Mouse (Mus musculus) MEL (cell line): ENCODE measurements around the gene Psen2. TPM values are rescaled to one million over a fixed set of nuclear protein-coding genes. Genes with fewer than 3 reads are reported as not detected.
A peak's percentile ranks its signal among the peaks of the same experiment; 100 is the strongest.

Source experiments
- DNase-seq: peaks from one replicate; pipeline ENCODE4 v3.0.0; 2011; ENCODE audit warnings: low read depth, low spot score
- H3K27ac ChIP-seq: 2 replicates; pipeline ENCODE4 v1.5.1; 2012; ENCODE audit warnings: low read depth, mild to moderate bottlenecking, control low read depth, low read length, moderate library complexity; ENCODE audit not compliant: control insufficient read depth
- H3K27me3 ChIP-seq, 2 experiments: fragments of 150-350 bp in 1 of 2; sonication (generic) in 1 of 2; 2 replicates each; pipeline ENCODE4 v1.6.1; 2012; ENCODE audit warnings: low read length in 2 of 2, mild to moderate bottlenecking in 2 of 2, improper control_type of control experiment in 1 of 2, moderate library complexity in 1 of 2; ENCODE audit not compliant: insufficient read depth in 2 of 2, control insufficient read depth in 1 of 2
- H3K36me3 ChIP-seq, 2 experiments: 2 replicates each; pipeline ENCODE4 v1.6.1; 2012 to 2014; ENCODE audit warnings: low read length in 2 of 2, improper control_type of control experiment in 1 of 2, inconsistent platforms in 1 of 2, mild to moderate bottlenecking in 1 of 2; ENCODE audit not compliant: insufficient read depth in 2 of 2, control insufficient read depth in 1 of 2
- H3K4me1 ChIP-seq, 2 experiments: fragments of 150-350 bp in 1 of 2; sonication (generic) in 1 of 2; 2 replicates each; pipeline ENCODE4 v1.6.1; 2012; ENCODE audit warnings: low read length in 2 of 2, improper control_type of control experiment in 1 of 2, mild to moderate bottlenecking in 1 of 2; ENCODE audit not compliant: insufficient read depth in 2 of 2, control insufficient read depth in 1 of 2
- H3K4me3 ChIP-seq, 2 experiments: fragments of 150-350 bp in 1 of 2; sonication (generic) in 1 of 2; 2 replicates each; pipeline ENCODE4 v1.5.1; 2012; ENCODE audit warnings: low read depth in 2 of 2, low read length in 2 of 2, mild to moderate bottlenecking in 2 of 2, moderate library complexity in 2 of 2, control low read depth in 1 of 2, improper control_type of control experiment in 1 of 2; ENCODE audit not compliant: control insufficient read depth in 1 of 2, insufficient read depth in 1 of 2
- H3K79me2 ChIP-seq: 2 replicates; pipeline ENCODE4 v1.6.1; 2012; ENCODE audit warnings: mild to moderate bottlenecking, low read length, moderate library complexity; ENCODE audit not compliant: control insufficient read depth, poor library complexity, insufficient read depth
- H3K9ac ChIP-seq: 2 replicates; pipeline ENCODE4 v1.6.1; 2012; ENCODE audit warnings: low read depth, mild to moderate bottlenecking, control low read depth, low read length, moderate library complexity; ENCODE audit not compliant: control insufficient read depth, poor library complexity, severe bottlenecking
- H3K9me3 ChIP-seq: fragments of 150-350 bp; sonication (generic); replicated peaks from 2 replicates; pipeline ENCODE4 v1.6.1; 2012; ENCODE audit warnings: mild to moderate bottlenecking, low read length, improper control_type of control experiment, moderate library complexity; ENCODE audit not compliant: insufficient read depth
- CHD1 ChIP-seq: IDR thresholded peaks from 2 replicates; pipeline ENCODE4 v1.6.1; 2012; ENCODE audit warnings: low read depth, mild to moderate bottlenecking, inconsistent platforms, low read length, improper control_type of control experiment
- CHD2 ChIP-seq: IDR thresholded peaks from 2 replicates; pipeline ENCODE4 v1.6.1; 2011; ENCODE audit warnings: low read length, improper control_type of control experiment
- CTCF ChIP-seq, 3 experiments: IDR thresholded peaks in 2 of 3; conservative IDR thresholded peaks in 1 of 3; 2 replicates each; pipeline ENCODE4 v1.5.1; 2011 to 2012; ENCODE audit warnings: low read length in 3 of 3, low read depth in 2 of 3, mild to moderate bottlenecking in 2 of 3, improper control_type of control experiment in 1 of 3, inconsistent platforms in 1 of 3, mixed read lengths in 1 of 3, moderate library complexity in 1 of 3; ENCODE audit not compliant: control insufficient read depth in 1 of 3, insufficient read depth in 1 of 3, poor library complexity in 1 of 3, severe bottlenecking in 1 of 3
- E2F4 ChIP-seq: IDR thresholded peaks from 2 replicates; pipeline ENCODE4 v1.6.1; 2011; ENCODE audit warnings: low read depth, low read length, improper control_type of control experiment, borderline replicate concordance
- ELF1 ChIP-seq: IDR thresholded peaks from 2 replicates; pipeline ENCODE4 v1.6.1; 2014; ENCODE audit warnings: low read depth, mild to moderate bottlenecking, inconsistent platforms, low read length, improper control_type of control experiment, moderate library complexity
- EP300 ChIP-seq, 2 experiments: IDR thresholded peaks; 2 replicates each; pipeline ENCODE4 v1.6.1; 2011; ENCODE audit warnings: improper control_type of control experiment in 2 of 2, low read length in 2 of 2, low read depth in 1 of 2, mild to moderate bottlenecking in 1 of 2
- ETS1 ChIP-seq: IDR thresholded peaks from 2 replicates; pipeline ENCODE4 v1.6.1; 2012; ENCODE audit warnings: low read depth, mild to moderate bottlenecking, inconsistent platforms, low read length, improper control_type of control experiment, moderate library complexity
- GABPA ChIP-seq: IDR thresholded peaks from 2 replicates; pipeline ENCODE4 v1.6.1; 2012; ENCODE audit warnings: low read depth, mild to moderate bottlenecking, inconsistent platforms, low read length, improper control_type of control experiment, moderate library complexity
- GATA1 ChIP-seq: IDR thresholded peaks from 2 replicates; pipeline ENCODE4 v1.6.1; 2011; ENCODE audit warnings: low read depth, low read length, improper control_type of control experiment
- HCFC1 ChIP-seq: IDR thresholded peaks from 2 replicates; pipeline ENCODE4 v1.6.1; 2012; ENCODE audit warnings: low read depth, mild to moderate bottlenecking, inconsistent platforms, low read length, improper control_type of control experiment, moderate library complexity
- JUND ChIP-seq: IDR thresholded peaks from 2 replicates; pipeline ENCODE4 v1.6.1; 2011; ENCODE audit warnings: low read depth, mild to moderate bottlenecking, improper control_type of control experiment, low read length
- KAT2A ChIP-seq: conservative IDR thresholded peaks from 2 replicates; pipeline ENCODE4 v1.6.1; 2012; ENCODE audit warnings: low read depth, low read length, improper control_type of control experiment, inconsistent platforms
- MAFK ChIP-seq: IDR thresholded peaks from 2 replicates; pipeline ENCODE4 v1.6.1; 2011; ENCODE audit warnings: low read depth, mild to moderate bottlenecking, low read length, improper control_type of control experiment, borderline replicate concordance
- MAX ChIP-seq: IDR thresholded peaks from 2 replicates; pipeline ENCODE4 v1.6.1; 2011; ENCODE audit warnings: low read length, improper control_type of control experiment
- MAZ ChIP-seq: IDR thresholded peaks from 2 replicates; pipeline ENCODE4 v1.6.1; 2012; ENCODE audit warnings: low read depth, mild to moderate bottlenecking, inconsistent platforms, low read length, improper control_type of control experiment
- MEF2A ChIP-seq: IDR thresholded peaks from 2 replicates; pipeline ENCODE4 v1.6.1; 2014; ENCODE audit warnings: low read depth, mild to moderate bottlenecking, inconsistent platforms, low read length, improper control_type of control experiment; ENCODE audit not compliant: poor library complexity, insufficient replicate concordance, severe bottlenecking; ENCODE audit errors: extremely low read depth
- MXI1 ChIP-seq: IDR thresholded peaks from 2 replicates; pipeline ENCODE4 v1.6.1; 2011; ENCODE audit warnings: mild to moderate bottlenecking, low read depth, low read length, improper control_type of control experiment
- MYB ChIP-seq: IDR thresholded peaks from 2 replicates; pipeline ENCODE4 v1.6.1; 2011; ENCODE audit warnings: mild to moderate bottlenecking, low read depth, low read length, improper control_type of control experiment
- MYC ChIP-seq: IDR thresholded peaks from 2 replicates; pipeline ENCODE4 v1.6.1; 2011; ENCODE audit warnings: low read depth, mild to moderate bottlenecking, low read length, improper control_type of control experiment, moderate library complexity
- NELFE ChIP-seq: IDR thresholded peaks from 2 replicates; pipeline ENCODE4 v1.6.1; 2011; ENCODE audit warnings: low read depth, low read length, improper control_type of control experiment
- NRF1 ChIP-seq: IDR thresholded peaks from 2 replicates; pipeline ENCODE4 v1.6.1; 2014; ENCODE audit warnings: low read depth, mild to moderate bottlenecking, inconsistent platforms, low read length, improper control_type of control experiment, moderate library complexity; ENCODE audit not compliant: poor library complexity, insufficient read depth, severe bottlenecking
- POLR2A ChIP-seq, 2 experiments: IDR thresholded peaks; 2 replicates each; pipeline ENCODE4 v1.6.1; 2011 to 2012; ENCODE audit warnings: low read length in 2 of 2, mild to moderate bottlenecking in 2 of 2, control low read depth in 1 of 2, improper control_type of control experiment in 1 of 2, low read depth in 1 of 2, moderate library complexity in 1 of 2; ENCODE audit not compliant: control insufficient read depth in 1 of 2, insufficient read depth in 1 of 2, poor library complexity in 1 of 2
- POLR2AphosphoS2 ChIP-seq: IDR thresholded peaks from 2 replicates; pipeline ENCODE4 v1.6.1; 2011; ENCODE audit warnings: low read length, improper control_type of control experiment
- POLR2AphosphoS5 ChIP-seq: IDR thresholded peaks from 2 replicates; pipeline ENCODE4 v1.6.1; 2012; ENCODE audit warnings: low read depth, borderline replicate concordance, mild to moderate bottlenecking, inconsistent platforms, low read length, moderate library complexity, mixed read lengths
- RAD21 ChIP-seq: IDR thresholded peaks from 2 replicates; pipeline ENCODE4 v1.6.1; 2011; ENCODE audit warnings: mild to moderate bottlenecking, low read depth, low read length, improper control_type of control experiment
- RCOR1 ChIP-seq: IDR thresholded peaks from 2 replicates; pipeline ENCODE4 v1.6.1; 2012; ENCODE audit warnings: low read depth, mild to moderate bottlenecking, inconsistent platforms, low read length, improper control_type of control experiment
- SIN3A ChIP-seq: IDR thresholded peaks from 2 replicates; pipeline ENCODE4 v1.6.1; 2012; ENCODE audit warnings: low read length, improper control_type of control experiment, inconsistent platforms
- SMC3 ChIP-seq: IDR thresholded peaks from 2 replicates; pipeline ENCODE4 v1.6.1; 2011; ENCODE audit warnings: low read depth, low read length, improper control_type of control experiment
- TAL1 ChIP-seq: IDR thresholded peaks from 2 replicates; pipeline ENCODE4 v1.6.1; 2012; ENCODE audit warnings: mild to moderate bottlenecking, inconsistent platforms, low read length, moderate library complexity, mixed read lengths
- TBP ChIP-seq: IDR thresholded peaks from 2 replicates; pipeline ENCODE4 v1.8.0; 2011; ENCODE audit warnings: low read depth, low read length, improper control_type of control experiment
- TCF12 ChIP-seq: IDR thresholded peaks from 2 replicates; pipeline ENCODE4 v1.6.1; 2014; ENCODE audit warnings: low read depth, mild to moderate bottlenecking, inconsistent platforms, low read length, improper control_type of control experiment, moderate library complexity
- UBTF ChIP-seq: IDR thresholded peaks from 2 replicates; pipeline ENCODE4 v1.6.1; 2012; ENCODE audit warnings: low read depth, mild to moderate bottlenecking, inconsistent platforms, low read length, improper control_type of control experiment, moderate library complexity, borderline replicate concordance; ENCODE audit not compliant: insufficient read depth
- USF1 ChIP-seq: IDR thresholded peaks from 2 replicates; pipeline ENCODE4 v1.6.1; 2014; ENCODE audit warnings: low read depth, mild to moderate bottlenecking, inconsistent platforms, low read length, improper control_type of control experiment, moderate library complexity
- USF2 ChIP-seq, 2 experiments: IDR thresholded peaks; 2 replicates each; pipeline ENCODE4 v1.6.1; 2011 to 2012; ENCODE audit warnings: improper control_type of control experiment in 2 of 2, low read length in 2 of 2, borderline replicate concordance in 1 of 2, inconsistent platforms in 1 of 2, low read depth in 1 of 2, mild to moderate bottlenecking in 1 of 2; ENCODE audit not compliant: insufficient read depth in 1 of 2
- ZC3H11A ChIP-seq: IDR thresholded peaks from 2 replicates; pipeline ENCODE4 v1.6.1; 2012; ENCODE audit warnings: low read depth, mild to moderate bottlenecking, inconsistent platforms, low read length, improper control_type of control experiment
- ZKSCAN1 ChIP-seq: IDR thresholded peaks from 2 replicates; pipeline ENCODE4 v1.6.1; 2012; ENCODE audit warnings: low read depth, mild to moderate bottlenecking, inconsistent platforms, low read length, improper control_type of control experiment, moderate library complexity
- ZMIZ1 ChIP-seq: IDR thresholded peaks from 2 replicates; pipeline ENCODE4 v1.6.1; 2012; ENCODE audit warnings: low read depth, mild to moderate bottlenecking, inconsistent platforms, low read length, improper control_type of control experiment, moderate library complexity
- ZNF384 ChIP-seq: IDR thresholded peaks from 2 replicates; pipeline ENCODE4 v1.6.1; 2012; ENCODE audit warnings: low read depth, mild to moderate bottlenecking, inconsistent platforms, low read length, improper control_type of control experiment
- polyA plus RNA-seq, 2 experiments: library from polyadenylated mRNA; stranded (reverse) in 1 of 2; unstranded in 1 of 2; fragments of >175 nt in 1 of 2; fragments of >200 nt in 1 of 2; gene quantifications; 2 replicates each; pipeline versions ENCODE4 v1.2.1 to v1.2.4; 2012; ENCODE audit warnings: low replicate concordance in 2 of 2, low read depth in 1 of 2; ENCODE audit not compliant: insufficient read length in 2 of 2, insufficient read depth in 1 of 2, missing spikeins in 1 of 2
- total RNA-seq: library from RNA; depleted of rRNA; stranded (reverse); fragments of 300-350 nt; gene quantifications from 2 replicates; pipeline ENCODE4 v1.2.3, GENCODE M21; 2012

The Psen2 gene
- total and polyA plus RNA-seq, 3 experiments, result 35.0 to 39.2 TPM; not detected in 1

GRCm38 (mm10) chr1:180254316-180254715 is 8.9 kb downstream of the Psen2 start:
- peak overlapping the region; percentile 64 to 98 for H3K4me3 ChIP-seq
- peak overlapping the region; percentile 68 for H3K9ac ChIP-seq
- DNase-seq, result peak; percentile 60
- TF ChIP-seq ZKSCAN1 (no peak), MXI1 (peak; percentile 27; the same call in 1 of the 2 replicates), POLR2A (IDR thresholded peaks at IDR 0.05; ENCODE audit: control insufficient read depth in 1 of 2, insufficient read depth in 1 of 2, low read depth in 1 of 2, low read length in 2 of 2, poor library complexity in 1 of 2) (peak in 1 of 2 experiments; percentile 47; a peak in 2 of 4 replicates), E2F4 (no peak), GATA1 (peak; percentile 78), CTCF (IDR thresholded peaks at IDR 0.05 in 2 of 3, conservative IDR thresholded peaks at IDR 0.05 in 1 of 3; ENCODE audit: control insufficient read depth in 1 of 3, insufficient read depth in 1 of 3, low read depth in 2 of 3, low read length in 3 of 3, poor library complexity in 1 of 3, severe bottlenecking in 1 of 3) (no peak), ELF1 (no peak), GABPA (no peak), TCF12 (peak; percentile 62; the same call in 1 of the 2 replicates), USF2 (IDR thresholded peaks at IDR 0.05; ENCODE audit: borderline replicate concordance in 1 of 2, insufficient read depth in 1 of 2, low read depth in 1 of 2, low read length in 2 of 2) (peak; percentile 38 to 91; a peak in 3 of 4 replicates), MEF2A (no peak), HCFC1 (no peak), SMC3 (no peak), NRF1 (no peak), MAX (peak; percentile 80), POLR2AphosphoS2 (no peak), USF1 (peak; percentile 94), RAD21 (no peak), POLR2AphosphoS5 (no peak), UBTF (no peak), ZMIZ1 (no peak), TAL1 (peak; percentile 24; the same call in 1 of the 2 replicates), MAFK (no peak), CHD1 (no peak), RCOR1 (no peak), ZNF384 (peak; percentile 86), MYC (no peak), ZC3H11A (no peak), SIN3A (peak; percentile 76; the same call in 1 of the 2 replicates), MAZ (no peak), EP300 (IDR thresholded peaks at IDR 0.05; ENCODE audit: low read depth in 1 of 2, low read length in 2 of 2) (peak; percentile 35 to 78; a peak in 2 of 4 replicates), TBP (peak; percentile 53; the same call in 1 of the 2 replicates), ETS1 (peak; percentile 84), JUND (no peak), KAT2A (no peak), CHD2 (no peak), MYB (no peak), NELFE (no peak)

More at GRCm38 (mm10) chr1:180254316-180254715, 8.9 kb downstream of the Psen2 start:
- Histone ChIP-seq H3K79me2 (peaks cover 7% of the 10 kb centered on the region), H3K9me3 (no peaks in the 10 kb centered on the region), H3K4me1 (peaks cover 8 to 45% of the 10 kb centered on the region in 2 experiments), H3K27ac (peak overlapping the region; percentile 59), H3K27me3 (no peaks in the 10 kb centered on the region), H3K36me3 (peaks cover 0 to 38% of the 10 kb centered on the region in 2 experiments; a peak in 2 of 4 replicates)
